Comparison of ENCODE assay signal across 8 mouse cellular contexts in the genomic region with DNA sequence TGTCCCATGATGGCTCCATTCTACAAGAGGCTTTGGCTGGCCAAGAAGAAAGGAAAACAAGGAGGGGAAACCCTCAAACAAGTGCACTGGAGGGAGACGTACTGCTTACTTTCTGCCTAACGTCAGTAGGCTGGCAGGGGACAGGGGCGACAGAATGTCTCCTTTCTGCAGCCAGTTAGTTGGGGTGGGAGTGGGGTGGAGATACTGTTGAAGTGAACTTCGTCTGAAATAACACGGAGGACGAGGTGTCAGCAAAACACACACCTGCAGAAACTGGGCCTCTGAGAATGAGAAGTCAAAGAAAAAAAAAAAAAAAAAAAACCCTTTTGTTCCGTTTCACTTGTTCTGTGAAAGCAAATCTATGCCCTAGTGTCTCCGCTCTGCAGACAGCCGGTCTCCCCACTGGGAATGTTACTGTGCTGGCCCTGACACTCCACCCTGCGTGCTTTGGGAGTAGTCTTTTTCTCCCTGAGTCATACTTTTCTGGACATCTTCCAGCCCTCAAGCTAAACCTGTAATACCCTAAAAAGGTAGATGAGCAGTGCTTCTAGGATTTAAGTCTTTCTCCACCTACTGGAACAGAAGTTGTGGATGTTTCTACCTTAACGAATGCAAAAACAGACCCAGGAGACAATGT.
DNase-seq lines count a peak whose midpoint lies in the region; ATAC-seq and TF ChIP-seq lines count a peak whose summit lies in the region.

No protein-coding gene starts in this region.

- intact Hi-C loops in heart, postnatal 14 days (cut with DNase I): no loop called here

- TF ChIP-seq CTCF in embryonic fibroblast, embryonic 13.5 days (IDR thresholded peaks at IDR 0.05; ENCODE audit: borderline replicate concordance, insufficient read depth, low read length): no peak

- H3K27ac ChIP-seq in embryonic fibroblast, embryonic 13.5 days (ENCODE audit: insufficient read depth, low read length): peak overlapping the region; percentile 60; the same call in 1 of the 2 replicates

- peaks cover 15% of the 10 kb centered on the region for H3K4me1 ChIP-seq in embryonic fibroblast, embryonic 13.5 days (ENCODE audit: control insufficient read depth, insufficient read depth, low read length)

- TF ChIP-seq POLR2A in embryonic fibroblast, embryonic 13.5 days (IDR thresholded peaks at IDR 0.05; ENCODE audit: low read depth, low read length): no peak

- H3K4me3 ChIP-seq in embryonic fibroblast, embryonic 13.5 days (ENCODE audit: insufficient read depth, low read length): no peak overlapping the region

- peak; percentile 60 to 72 for DNase-seq in heart, adult 18-20 months
- no peak for DNase-seq in heart, postnatal 14 days
- DNase-seq in lung, postnatal 14 days: peak; percentile 34
- DNase-seq in layer of hippocampus, postnatal 36 days: no peak
- no peak for DNase-seq in layer of hippocampus, postnatal 25 days (ENCODE audit: extremely low spot score in 1 of 2, low spot score in 1 of 2)
- DNase-seq in layer of hippocampus, postnatal 10 days (ENCODE audit: low spot score in 2 of 2): no peak

- peak; percentile 45 for ATAC-seq in CD4-positive, CD25-positive, alpha-beta regulatory T cell, adult 4 months

Comparison
In these comparisons a context has a peak if more than half of its experiments do, and no peak if none do; other contexts are left out.
1. DNase-seq: peak in heart, adult 18-20 months (2 of 2) and lung, postnatal 14 days (single experiment); none in heart, postnatal 14 days (0 of 2), layer of hippocampus, postnatal 36 days (0 of 2), layer of hippocampus, postnatal 25 days (0 of 2) and layer of hippocampus, postnatal 10 days (0 of 2).